Mouse (Mus musculus) lung, postnatal 0 days (tissue): Measurements from ENCODE around the gene C87436.

ENCODE experiments used
- CTCF ChIP-seq: IDR thresholded peaks from 2 replicates; pipeline ENCODE4 v1.5.1; 2016; ENCODE audit warnings: antibody characterized with exemption, mild to moderate bottlenecking
- EP300 ChIP-seq: IDR thresholded peaks from 2 replicates; pipeline ENCODE4 v1.6.1; 2016; ENCODE audit warnings: antibody characterized with exemption, mild to moderate bottlenecking, control low read depth

- TF ChIP-seq CTCF (no peak), EP300 (no peak)
These were observed 1.4 kb downstream of the C87436 start for GRCm38 (mm10) chr6:86439531-86439930.
